8 mouse cellular contexts compared by ENCODE assay signal in the genomic region with DNA sequence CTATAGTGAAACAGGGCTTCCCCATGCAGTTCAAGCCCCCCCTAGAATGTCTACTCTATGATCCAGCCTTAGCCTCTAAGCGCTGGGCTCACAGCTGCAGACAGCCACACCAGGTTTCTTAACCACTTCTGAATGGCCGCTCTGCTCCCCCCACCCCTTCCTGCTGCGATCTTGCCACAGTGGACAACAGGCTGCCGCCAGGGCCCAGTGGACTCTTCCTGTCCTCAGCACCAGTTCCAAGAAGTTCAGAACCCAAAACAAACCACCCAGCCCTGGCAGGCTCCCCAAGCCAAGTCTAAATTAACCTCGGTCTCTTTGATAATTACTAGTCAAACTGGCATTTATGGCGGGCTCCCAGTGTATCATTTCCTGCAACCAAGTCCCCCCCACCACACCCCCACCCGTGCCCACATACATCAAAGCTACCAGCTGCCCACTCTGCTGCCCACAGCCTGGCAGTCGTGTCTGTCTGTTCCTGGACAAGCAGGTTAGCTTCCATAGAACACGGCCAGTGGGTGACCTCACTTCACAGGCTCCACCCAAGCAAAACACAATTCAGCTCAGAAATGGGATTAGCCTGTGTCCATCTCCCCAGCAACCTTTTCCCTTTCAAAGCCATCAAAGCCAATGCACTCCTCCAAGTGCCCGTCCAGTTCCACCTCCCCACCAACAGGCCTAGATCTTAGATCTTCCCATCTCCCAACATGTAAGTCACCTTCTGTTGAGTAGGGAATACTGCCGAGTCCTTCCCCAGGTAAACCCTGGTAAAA. TPM values are rescaled to one million over a fixed set of nuclear protein-coding genes. Genes with fewer than 3 reads are reported as not detected.
DNase-seq lines count a peak whose midpoint lies in the region; ATAC-seq and TF ChIP-seq lines count a peak whose summit lies in the region.

No protein-coding gene starts in this region.

- TF ChIP-seq POLR2A in olfactory bulb, adult 2 months (IDR thresholded peaks at IDR 0.05; ENCODE audit: insufficient read depth, low read depth, low read length) = no peak

- H3K27me3 ChIP-seq in heart, embryonic 14.5 days (ENCODE audit: control insufficient read depth, insufficient read depth, low read length) = no peaks in the 10 kb centered on the region
- no peaks in the 10 kb centered on the region for H3K27me3 ChIP-seq in limb, embryonic 13.5 days

- no peaks in the 10 kb centered on the region for H3K9me3 ChIP-seq in heart, embryonic 14.5 days (ENCODE audit: control insufficient read depth, low read length)
- no peaks in the 10 kb centered on the region for H3K9me3 ChIP-seq in limb, embryonic 13.5 days

- peak overlapping the region; percentile 75 to 98 for H3K4me3 ChIP-seq in heart, embryonic 14.5 days (ENCODE audit: control insufficient read depth in 1 of 2, insufficient read depth in 1 of 2, low read depth in 1 of 2, low read length in 2 of 2)
- peak overlapping the region; percentile 99 for H3K4me3 ChIP-seq in limb, embryonic 13.5 days
- peak overlapping the region; percentile 80 for H3K4me3 ChIP-seq in olfactory bulb, adult 2 months (ENCODE audit: insufficient read depth, low read depth, low read length)

- peaks cover 24% of the 10 kb centered on the region for H3K36me3 ChIP-seq in heart, embryonic 14.5 days (ENCODE audit: control insufficient read depth, insufficient read depth, low read length)
- peaks cover 41% of the 10 kb centered on the region for H3K36me3 ChIP-seq in limb, embryonic 13.5 days

- ATAC-seq in heart, embryonic 14.5 days (ENCODE audit: insufficient number of reproducible peaks, insufficient read depth, low FRiP score, low read depth) = no peak
- no peak for ATAC-seq in limb, embryonic 13.5 days (ENCODE audit: low FRiP score, low read depth)

- peaks cover 20 to 56% of the 10 kb centered on the region in 2 experiments for H3K4me1 ChIP-seq in heart, embryonic 14.5 days (ENCODE audit: control insufficient read depth in 2 of 2, insufficient read depth in 2 of 2, low read length in 2 of 2)
- peaks cover 50% of the 10 kb centered on the region for H3K4me1 ChIP-seq in limb, embryonic 13.5 days
- peaks cover 45% of the 10 kb centered on the region for H3K4me1 ChIP-seq in olfactory bulb, adult 2 months (ENCODE audit: control insufficient read depth, insufficient read depth, low read length)

- 15% methylated on average over 11 of the region's 11 CpGs for WGBS in heart, embryonic 14.5 days
- 21% methylated on average over 11 of the region's 11 CpGs for WGBS in limb, embryonic 13.5 days
- WGBS in olfactory bulb, adult 2 months = 2% methylated on average over 11 of the region's 11 CpGs

- peak overlapping the region; percentile 4 to 87; a peak in 2 of 4 replicates for H3K27ac ChIP-seq in heart, embryonic 14.5 days (replicated peaks in 1 of 2; ENCODE audit: control insufficient read depth in 1 of 2, insufficient read depth in 1 of 2, low read depth in 2 of 2, low read length in 2 of 2)
- no peak overlapping the region for H3K27ac ChIP-seq in limb, embryonic 13.5 days
- H3K27ac ChIP-seq in olfactory bulb, adult 2 months (ENCODE audit: insufficient read depth, low read depth, low read length) = no peak overlapping the region

- H3K9ac ChIP-seq in heart, embryonic 14.5 days (ENCODE audit: low read length) = peak overlapping the region; percentile 97
- H3K9ac ChIP-seq in limb, embryonic 13.5 days = peak overlapping the region; percentile 98

- TF ChIP-seq CTCF in olfactory bulb, adult 2 months (IDR thresholded peaks at IDR 0.05; ENCODE audit: insufficient read depth, low read depth, low read length) = no peak

- peak; percentile 8 for DNase-seq in gastrocnemius, postnatal 25 days
- no peak for DNase-seq in gastrocnemius, postnatal 36 days
- DNase-seq in MN1 (ENCODE audit: low spot score) = peak; percentile 19
- no peak for DNase-seq in layer of hippocampus, adult 9-11 months
- DNase-seq in yolk sac, embryonic 10.5 days (ENCODE audit: low spot score) = no peak

- intact Hi-C loops in gastrocnemius, postnatal 36 days (cut with DNase I) = no loop called here

- H3K4me2 ChIP-seq in heart, embryonic 14.5 days (ENCODE audit: low read length) = peak overlapping the region; percentile 95
- peak overlapping the region; percentile 99 for H3K4me2 ChIP-seq in limb, embryonic 13.5 days (replicated peaks)

RNA-seq across cellular contexts. Expression of gene Ppp1r37, which starts 2.2 kb away (rescaled TPM):
- total RNA-seq in gastrocnemius, postnatal 25 days (2021) = 10 to 100 TPM; 34.5 to 38.6 TPM
- 10 to 100 TPM; 34.8 to 41.4 TPM for total RNA-seq in gastrocnemius, postnatal 36 days (2021)
- polyA plus RNA-seq in heart, embryonic 14.5 days (2014; fragmentation: Nextera tagmentation; extraction: Ambion mirVana) = 2.9 and 5.3 TPM in 2 replicates
- polyA plus RNA-seq in limb, embryonic 13.5 days (2015; fragmentation: Nextera tagmentation; extraction: Ambion mirVana) = 22.4 and 26.2 TPM in 2 replicates
- polyA plus RNA-seq in olfactory bulb, adult 2 months (2012; ENCODE audit: insufficient read depth, insufficient read length, low replicate concordance, missing spikeins) = not detected in 2 replicates

RNA-seq across cellular contexts. Expression of gene Zfp296, which starts 16.4 kb away (rescaled TPM):
- under 1 TPM; 0.28 to 0.40 TPM for total RNA-seq in gastrocnemius, postnatal 25 days (2021)
- under 1 TPM; 0.23 to 0.44 TPM for total RNA-seq in gastrocnemius, postnatal 36 days (2021)
- 0.13 and 0.38 TPM in 2 replicates for polyA plus RNA-seq in heart, embryonic 14.5 days (2014; fragmentation: Nextera tagmentation; extraction: Ambion mirVana)
- polyA plus RNA-seq in limb, embryonic 13.5 days (2015; fragmentation: Nextera tagmentation; extraction: Ambion mirVana) = 0.36 and 0.73 TPM in 2 replicates
- polyA plus RNA-seq in olfactory bulb, adult 2 months (2012; ENCODE audit: insufficient read depth, insufficient read length, low replicate concordance, missing spikeins) = not detected in 2 replicates

RNA-seq across cellular contexts. Expression of gene Gemin7, which starts 16.7 kb away (rescaled TPM):
- 10 to 100 TPM; 58.1 to 58.5 TPM for total RNA-seq in gastrocnemius, postnatal 25 days (2021)
- 10 to 100 TPM; 59.1 to 65.1 TPM for total RNA-seq in gastrocnemius, postnatal 36 days (2021)
- 140 and 144 TPM in 2 replicates for polyA plus RNA-seq in heart, embryonic 14.5 days (2014; fragmentation: Nextera tagmentation; extraction: Ambion mirVana)
- polyA plus RNA-seq in limb, embryonic 13.5 days (2015; fragmentation: Nextera tagmentation; extraction: Ambion mirVana) = 167 and 179 TPM in 2 replicates
- polyA plus RNA-seq in olfactory bulb, adult 2 months (2012; ENCODE audit: insufficient read depth, insufficient read length, low replicate concordance, missing spikeins) = not detected in 2 replicates

RNA-seq across cellular contexts. Expression of gene Nkpd1, which starts 43.0 kb away (rescaled TPM):
- not detected for total RNA-seq in gastrocnemius, postnatal 25 days (2021)
- total RNA-seq in gastrocnemius, postnatal 36 days (2021) = not detected
- not detected in 2 replicates for polyA plus RNA-seq in heart, embryonic 14.5 days (2014; fragmentation: Nextera tagmentation; extraction: Ambion mirVana)
- 0.10 and 0.11 TPM in 2 replicates for polyA plus RNA-seq in limb, embryonic 13.5 days (2015; fragmentation: Nextera tagmentation; extraction: Ambion mirVana)
- not detected in 2 replicates for polyA plus RNA-seq in olfactory bulb, adult 2 months (2012; ENCODE audit: insufficient read depth, insufficient read length, low replicate concordance, missing spikeins)

RNA-seq across cellular contexts. Expression of gene Clasrp, which starts 43.6 kb away (rescaled TPM):
- total RNA-seq in gastrocnemius, postnatal 25 days (2021) = 10 to 100 TPM; 11.2 to 12.4 TPM
- 10 to 100 TPM; 10.9 to 12.0 TPM for total RNA-seq in gastrocnemius, postnatal 36 days (2021)
- 26.6 and 29.2 TPM in 2 replicates for polyA plus RNA-seq in heart, embryonic 14.5 days (2014; fragmentation: Nextera tagmentation; extraction: Ambion mirVana)
- 62.2 and 64.6 TPM in 2 replicates for polyA plus RNA-seq in limb, embryonic 13.5 days (2015; fragmentation: Nextera tagmentation; extraction: Ambion mirVana)
- polyA plus RNA-seq in olfactory bulb, adult 2 months (2012; ENCODE audit: insufficient read depth, insufficient read length, low replicate concordance, missing spikeins) = not detected in 2 replicates

Comparison
In these comparisons a context has a peak if more than half of its experiments do, and no peak if none do; other contexts are left out.
1. DNase-seq: peak in gastrocnemius, postnatal 25 days (single experiment) and MN1 (single experiment); none in gastrocnemius, postnatal 36 days (0 of 2), layer of hippocampus, adult 9-11 months (single experiment) and yolk sac, embryonic 10.5 days (single experiment).
2. H3K27ac ChIP-seq: peak in heart, embryonic 14.5 days (2 of 2); none in limb, embryonic 13.5 days (single experiment) and olfactory bulb, adult 2 months (single experiment).
3. RNA of gene Gemin7, which starts 16.7 kb away (polyA plus RNA-seq): 167 to 179 TPM in limb, embryonic 13.5 days and 140 to 144 TPM in heart, embryonic 14.5 days; not detected in olfactory bulb, adult 2 months; every median in the first group is over 100 times any median in the second.
4. Peak in every context shown above with its lines, with median percentiles within 50 percentile points of each other: H3K4me3 ChIP-seq.